Mouse (Mus musculus): ENCODE results near the gene Saal1. TPM values are rescaled to one million over a fixed set of nuclear protein-coding genes. Genes with fewer than 3 reads are reported as not detected.

Saal1 gene
- polyA plus RNA-seq, 1 experiment, result 7.1 TPM

DNA sequence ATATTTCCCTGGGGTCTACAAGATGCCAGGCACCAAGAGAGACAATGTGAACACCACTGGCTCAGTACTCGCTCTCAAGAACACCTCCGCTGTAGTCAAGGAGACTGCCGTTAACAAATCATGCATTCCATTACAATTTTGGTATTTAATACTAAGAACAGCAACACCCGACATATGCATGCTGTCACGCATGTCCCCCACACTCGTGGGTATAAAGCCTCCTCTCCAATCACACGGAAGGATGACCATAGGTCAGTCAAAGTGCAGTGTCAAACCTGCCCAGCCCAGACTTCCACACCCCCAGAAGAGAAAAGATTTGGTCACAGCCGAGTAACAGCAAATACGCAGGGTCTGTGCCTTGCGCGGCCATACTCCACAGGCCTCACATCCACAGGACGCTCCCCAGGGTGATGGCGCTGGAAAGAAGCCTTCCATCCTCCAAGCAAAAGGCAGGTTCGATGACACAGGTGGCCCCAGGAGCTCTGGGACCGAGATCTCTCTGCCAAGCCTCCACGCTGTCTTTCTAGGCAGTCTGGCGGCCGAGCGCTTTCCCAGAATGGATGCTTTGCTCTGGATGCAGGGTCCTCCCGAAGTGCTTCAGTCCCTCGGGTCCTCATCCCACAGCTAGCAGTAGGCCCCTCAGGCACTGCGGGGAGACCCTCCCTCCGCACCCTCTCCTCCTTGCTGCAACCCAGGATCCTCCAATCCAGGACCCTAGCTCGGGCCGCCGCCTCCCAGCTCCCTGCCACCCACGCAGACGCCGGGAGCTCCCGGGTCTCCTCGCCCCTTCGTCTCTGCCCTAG is 71.4 kb downstream of the Saal1 start:
- Histone ChIP-seq H3K27ac (ENCODE audit: insufficient read depth, low read length) (peak overlapping the region; percentile 30), H3K4me1 (ENCODE audit: control insufficient read depth, insufficient read depth, low read length) (peaks cover 4% of the 10 kb centered on the region; the same call in 1 of the 2 replicates), H3K4me3 (ENCODE audit: insufficient read depth, low read length) (peak overlapping the region; percentile 83)
- no peak for TF ChIP-seq POLR2A (IDR thresholded peaks at IDR 0.05; ENCODE audit: extremely low read depth, insufficient read depth, low read length)
- TF ChIP-seq CTCF (IDR thresholded peaks at IDR 0.05; ENCODE audit: extremely low read depth, insufficient read depth, low read length), result no peak

Other genes with a start within 250 kb of the Saal1 start
- gene Sergef, start 70.9 kb downstream of the Saal1 start, polyA plus RNA-seq (2012; rRNA removed), result 44.9 and 46.8 TPM in 2 replicates
- 0.09 and 0.19 TPM in 2 replicates for gene Tph1, start 38.1 kb downstream of the Saal1 start, polyA plus RNA-seq (2012; rRNA removed)
- gene Saa3, start 5.0 kb upstream of the Saal1 start, polyA plus RNA-seq (2012; rRNA removed), result not detected in 2 replicates
- not detected in 2 replicates for gene Saa4, start 21.9 kb upstream of the Saal1 start, polyA plus RNA-seq (2012; rRNA removed)
- gene Saa1, start 32.3 kb upstream of the Saal1 start, polyA plus RNA-seq (2012; rRNA removed), result 0.04 TPM in 1 of 2 replicates, not detected in the other
- not detected in 2 replicates for gene Saa2, start 41.1 kb upstream of the Saal1 start, polyA plus RNA-seq (2012; rRNA removed)
- 16.7 and 17.1 TPM in 2 replicates for gene Hps5, start 85.4 kb upstream of the Saal1 start, polyA plus RNA-seq (2012; rRNA removed)
- 30.1 TPM in 2 replicates for gene Gtf2h1, start 85.4 kb upstream of the Saal1 start, polyA plus RNA-seq (2012; rRNA removed)
- 392 and 402 TPM in 2 replicates for gene Ldha, start 130.8 kb upstream of the Saal1 start, polyA plus RNA-seq (2012; rRNA removed)
- gene Ldhc, start 150.5 kb upstream of the Saal1 start, polyA plus RNA-seq (2012; rRNA removed), result 0.08 TPM in 1 of 2 replicates, not detected in the other
- 61.9 and 67.3 TPM in 2 replicates for gene Tsg101, start 209.3 kb upstream of the Saal1 start, polyA plus RNA-seq (2012; rRNA removed)
- gene Uevld, start 247.8 kb upstream of the Saal1 start, polyA plus RNA-seq (2012; rRNA removed), result 7.1 and 7.8 TPM in 2 replicates

Data from cortical plate, adult 2 months (tissue).